In genomic region chr1:191445831-191446258, GRCm38 (mm10) we compare ENCODE assay signal across 10 mouse cellular contexts. TPM values are rescaled to one million over a fixed set of nuclear protein-coding genes. Genes with fewer than 3 reads are reported as not detected.
DNase-seq lines count a peak whose midpoint lies in the region; ATAC-seq lines count a peak whose summit lies in the region.
"Had no signal": no experiment of that assay in that cellular context is flagged by ENCODE, and none has a peak within 500 bp of the region (broad histone marks: within the 10 kb centered on the region; RNA-seq: fewer than 3 reads in every experiment).

No protein-coding gene starts in this region.

- no peak overlapping the region for H3K4me2 ChIP-seq in intestine, embryonic 15.5 days (replicated peaks)
- H3K4me2 ChIP-seq: embryonic facial prominence, embryonic 15.5 days; heart, embryonic 15.5 days had no signal

- H3K4me3 ChIP-seq in intestine, embryonic 15.5 days (replicated peaks), result no peak overlapping the region
- H3K4me3 ChIP-seq: embryonic facial prominence, embryonic 15.5 days; heart, embryonic 15.5 days had no signal

- 42% methylated on average over 9 of the region's 9 CpGs for WGBS in intestine, embryonic 15.5 days

- no peak overlapping the region for H3K9ac ChIP-seq in intestine, embryonic 15.5 days
- H3K9ac ChIP-seq: embryonic facial prominence, embryonic 15.5 days; heart, embryonic 15.5 days had no signal

- DNase-seq in ES-CJ7 (ENCODE audit: low read depth, low spot score), result peak; percentile 26
- DNase-seq in lung, adult 18-20 months, result peak; percentile 85 to 91
- peak; percentile 27 to 46 for DNase-seq in spleen, postnatal 36 days (ENCODE audit: low spot score in 2 of 2)
- no peak for DNase-seq in adipocyte (ENCODE audit: low spot score)
- DNase-seq in MN1 (ENCODE audit: low spot score), result no peak
- DNase-seq in cerebellum, postnatal 25 days, result no peak
- no peak for DNase-seq in left cerebral cortex, postnatal 10 days (ENCODE audit: extremely low spot score in 1 of 2, low spot score in 2 of 2)

- peak; percentile 59; the same call in 1 of the 2 replicates for ATAC-seq in intestine, embryonic 15.5 days

- H3K9me3 ChIP-seq in intestine, embryonic 15.5 days, result no peaks in the 10 kb centered on the region
- H3K9me3 ChIP-seq: embryonic facial prominence, embryonic 15.5 days; heart, embryonic 15.5 days had no signal

- intact Hi-C loops in left cerebral cortex, postnatal 10 days (cut with DNase I), result no loop called here

- no peaks in the 10 kb centered on the region for H3K27me3 ChIP-seq in intestine, embryonic 15.5 days (replicated peaks)
- H3K27me3 ChIP-seq: embryonic facial prominence, embryonic 15.5 days; heart, embryonic 15.5 days had no signal

- H3K27ac ChIP-seq in intestine, embryonic 15.5 days, result no peak overlapping the region
- H3K27ac ChIP-seq: embryonic facial prominence, embryonic 15.5 days; heart, embryonic 15.5 days had no signal

- H3K4me1 ChIP-seq in intestine, embryonic 15.5 days (replicated peaks), result no peaks in the 10 kb centered on the region
- H3K4me1 ChIP-seq: embryonic facial prominence, embryonic 15.5 days had no signal

- no peaks in the 10 kb centered on the region for H3K36me3 ChIP-seq in intestine, embryonic 15.5 days
- H3K36me3 ChIP-seq: embryonic facial prominence, embryonic 15.5 days; heart, embryonic 15.5 days had no signal

RNA-seq across cellular contexts. Expression of gene Ppp2r5a, which starts 42.8 kb away (rescaled TPM):
- 23.7 and 27.0 TPM in 2 replicates for polyA plus RNA-seq in intestine, embryonic 15.5 days (2015; fragmentation: Nextera tagmentation; extraction: Ambion mirVana)
- total RNA-seq in left cerebral cortex, postnatal 10 days (2021), result 10 to 100 TPM; 60.5 to 64.3 TPM

Comparison
In these comparisons a context has a peak if more than half of its experiments do, and no peak if none do; other contexts are left out.
1. DNase-seq: peak in ES-CJ7 (single experiment), lung, adult 18-20 months (2 of 2) and spleen, postnatal 36 days (2 of 2); none in adipocyte (single experiment), MN1 (single experiment), cerebellum, postnatal 25 days (0 of 2) and left cerebral cortex, postnatal 10 days (0 of 2).